Mouse (Mus musculus): ENCODE data around the gene Mnt. TPM values are rescaled to one million over a fixed set of nuclear protein-coding genes. Genes with fewer than 3 reads are reported as not detected.

Mnt gene
- total RNA-seq, 1 experiment from 2014 or later: 37.7 TPM

Small RNA genes within 50 kb of the gene (microRNA-seq; reads per million reads assigned to microRNA genes)
- 0.34 to 0.71 reads per million in 2 experiments for gene Mir6926

Other genes with a start within 250 kb of the Mnt start
- 5.9 and 11.5 TPM in 2 replicates for gene Rap1gap2, start 220.0 kb upstream of the Mnt start, total RNA-seq (2021)
- gene Ccdc92b, start 211.3 kb upstream of the Mnt start, total RNA-seq (2021): 3.3 and 4.1 TPM in 2 replicates
- 191 and 212 TPM in 2 replicates for gene Cluh, start 181.4 kb upstream of the Mnt start, total RNA-seq (2021)
- gene Pafah1b1, start 106.2 kb upstream of the Mnt start, total RNA-seq (2021): 141 and 192 TPM in 2 replicates
- gene Mettl16, start 60.1 kb upstream of the Mnt start, total RNA-seq (2021): 34.2 and 35.9 TPM in 2 replicates
- 26.0 and 34.7 TPM in 2 replicates for gene Sgsm2, start 66.1 kb downstream of the Mnt start, total RNA-seq (2021)
- gene Tsr1, start 67.2 kb downstream of the Mnt start, total RNA-seq (2021): 32.6 and 40.9 TPM in 2 replicates
- 27.0 and 32.8 TPM in 2 replicates for gene Smg6, start 94.9 kb downstream of the Mnt start, total RNA-seq (2021)
- 45.8 and 64.4 TPM in 2 replicates for gene Srr, start 95.0 kb downstream of the Mnt start, total RNA-seq (2021)